In the genomic region with DNA sequence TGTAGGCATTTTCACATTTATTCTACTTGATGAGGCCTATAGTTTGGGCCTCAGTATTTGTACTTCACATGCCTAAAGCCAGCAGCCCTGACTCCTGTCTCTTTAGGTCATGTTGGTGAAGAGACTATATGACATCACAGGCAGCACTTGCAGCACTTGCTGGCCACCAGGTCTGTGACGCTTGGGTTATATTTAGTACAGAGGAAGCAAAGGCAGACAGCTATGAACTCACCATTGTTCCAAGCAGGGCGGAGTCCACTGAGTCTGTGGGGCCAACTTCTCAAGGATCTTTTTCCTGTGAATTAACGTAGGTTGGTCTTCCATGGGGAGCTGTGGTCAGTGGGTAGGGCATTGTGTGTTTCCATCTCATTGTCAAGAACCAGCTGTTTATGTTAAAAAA, we compare ENCODE assay signal across 10 mouse cellular contexts.
A peak's percentile ranks its signal among the peaks of the same experiment; 100 is the strongest.
DNase-seq lines count a peak whose midpoint lies in the region; ATAC-seq lines count a peak whose summit lies in the region.
"Had no signal": no experiment of that assay in that cellular context is flagged by ENCODE, and none has a peak within 500 bp of the region (broad histone marks: within the 10 kb centered on the region; RNA-seq: fewer than 3 reads in every experiment).

No protein-coding gene starts in this region.

- peak; percentile 36 to 56; a peak in 3 of 4 replicates for ATAC-seq in hematopoietic stem cell, adult 5-6 weeks (replicated peaks in 1 of 2; ENCODE audit: insufficient read depth in 1 of 2, low FRiP score in 2 of 2, low TSS enrichment in 1 of 2, low read depth in 1 of 2, poor library complexity in 2 of 2, severe bottlenecking in 2 of 2)
- no peak for ATAC-seq in forebrain, embryonic 16.5 days

- H3K36me3 ChIP-seq in forebrain, embryonic 16.5 days (ENCODE audit: control insufficient read depth, insufficient read depth): no peaks in the 10 kb centered on the region
- H3K36me3 ChIP-seq: midbrain, embryonic 10.5 days had no signal

- no peak overlapping the region for H3K4me2 ChIP-seq in forebrain, embryonic 16.5 days (ENCODE audit: low read length)
- H3K4me2 ChIP-seq: liver, embryonic 11.5 days had no signal

- no peaks in the 10 kb centered on the region for H3K27me3 ChIP-seq in forebrain, embryonic 16.5 days (replicated peaks; ENCODE audit: control insufficient read depth, insufficient read depth, low read length)

- peaks cover 8% of the 10 kb centered on the region for H3K4me1 ChIP-seq in brown adipose tissue, adult 24 weeks (ENCODE audit: control insufficient read depth, insufficient read depth, insufficient read length, low read length)
- H3K4me1 ChIP-seq in forebrain, embryonic 16.5 days (replicated peaks; ENCODE audit: control insufficient read depth, insufficient read depth, low read length): peaks cover 6% of the 10 kb centered on the region; the same call in 1 of the 2 replicates
- H3K4me1 ChIP-seq: midbrain, embryonic 10.5 days had no signal

- no peak overlapping the region for H3K4me3 ChIP-seq in brown adipose tissue, adult 24 weeks (ENCODE audit: insufficient read depth, low read depth, low read length)
- H3K4me3 ChIP-seq in forebrain, embryonic 16.5 days (replicated peaks; ENCODE audit: low read length): no peak overlapping the region
- H3K4me3 ChIP-seq: midbrain, embryonic 10.5 days had no signal

- DNase-seq in CD4-positive helper T cell, adult 2 months (ENCODE audit: low read depth, low spot score): peak; percentile 15
- DNase-seq in lung, postnatal 10 days: peak; percentile 55
- DNase-seq in gastrocnemius, postnatal 25 days: no peak
- DNase-seq in urinary bladder, postnatal 25 days (ENCODE audit: low spot score): no peak
- DNase-seq: gastrocnemius, postnatal 10 days had no signal

- no peak overlapping the region for H3K9ac ChIP-seq in forebrain, embryonic 16.5 days (replicated peaks; ENCODE audit: low read depth, low read length)

- H3K9me3 ChIP-seq in forebrain, embryonic 16.5 days (ENCODE audit: control insufficient read depth, low read length): no peaks in the 10 kb centered on the region
- H3K9me3 ChIP-seq: midbrain, embryonic 10.5 days had no signal

- WGBS in forebrain, embryonic 16.5 days: 80% methylated on average over 3 of the region's 3 CpGs

- peak overlapping the region; percentile 10; the same call in 1 of the 2 replicates for H3K27ac ChIP-seq in brown adipose tissue, adult 24 weeks (replicated peaks; ENCODE audit: low read depth, low read length)
- H3K27ac ChIP-seq in forebrain, embryonic 16.5 days (ENCODE audit: low read length): no peak overlapping the region
- H3K27ac ChIP-seq: midbrain, embryonic 10.5 days had no signal

Comparison
In these comparisons a context has a peak if more than half of its experiments do, and no peak if none do; other contexts are left out.
1. DNase-seq: peak in CD4-positive helper T cell, adult 2 months (single experiment) and lung, postnatal 10 days (single experiment); none in gastrocnemius, postnatal 25 days (single experiment) and urinary bladder, postnatal 25 days (single experiment).